Mouse (Mus musculus) lung, adult 2 months (tissue): Measurements from ENCODE around the gene Dynll1.

Experiments used
- CTCF ChIP-seq: fragments of 200-500 bp; IDR thresholded peaks from 2 replicates; pipeline ENCODE4 v1.5.1; 2011; ENCODE audit warnings: mild to moderate bottlenecking, low read length, control low read depth; ENCODE audit not compliant: insufficient read depth
- POLR2A ChIP-seq: fragments of 200-500 bp; IDR thresholded peaks from 2 replicates; pipeline ENCODE4 v1.6.1; 2011; ENCODE audit warnings: low read depth, mild to moderate bottlenecking, control low read depth, low read length, borderline replicate concordance; ENCODE audit errors: extremely low read depth

- TF ChIP-seq CTCF (no peak), POLR2A (no peak)
Measured at GRCm38 (mm10) chr5:115278053-115278452, 22.7 kb downstream of the Dynll1 start.
